Mouse (Mus musculus) heart, embryonic 15.5 days (tissue): ENCODE data around the gene S100a16. TPM values are rescaled to one million over a fixed set of nuclear protein-coding genes. Genes with fewer than 3 reads are reported as not detected.

Experiments used
- ATAC-seq: fragments of 200-750 bp; cut with Nextera tagmentation; replicated peaks from 2 replicates; pipeline ENCODE4 v1.8.0; 2017; ENCODE audit warnings: low read depth, moderate TSS enrichment; ENCODE audit not compliant: insufficient number of reproducible peaks, insufficient read depth, low FRiP score
- H3K27ac ChIP-seq: fragments of 300-500 bp; sonication (generic); 2 replicates; pipeline ENCODE4 v1.5.1; 2015; ENCODE audit warnings: mild to moderate bottlenecking, inconsistent platforms
- H3K27me3 ChIP-seq: fragments of 300-500 bp; sonication (generic); 2 replicates; pipeline ENCODE4 v1.6.1; 2015; ENCODE audit warnings: inconsistent platforms
- H3K36me3 ChIP-seq: fragments of 300-500 bp; sonication (generic); 2 replicates; pipeline ENCODE4 v1.6.1; 2015; ENCODE audit warnings: mild to moderate bottlenecking, inconsistent platforms
- H3K4me1 ChIP-seq: fragments of 300-500 bp; sonication (generic); replicated peaks from 2 replicates; pipeline ENCODE4 v1.6.1; 2015; ENCODE audit warnings: inconsistent platforms
- H3K4me2 ChIP-seq: fragments of 300-500 bp; sonication (generic); 2 replicates; pipeline ENCODE4 v1.6.1; 2015; ENCODE audit warnings: inconsistent platforms, mild to moderate bottlenecking, moderate library complexity
- H3K4me3 ChIP-seq: fragments of 300-500 bp; sonication (generic); 2 replicates; pipeline ENCODE4 v1.5.1; 2015; ENCODE audit warnings: mild to moderate bottlenecking, inconsistent platforms
- H3K9ac ChIP-seq: fragments of 300-500 bp; sonication (generic); 2 replicates; pipeline ENCODE4 v1.6.1; 2015; ENCODE audit warnings: mild to moderate bottlenecking, inconsistent platforms
- H3K9me3 ChIP-seq: fragments of 300-500 bp; sonication (generic); replicated peaks from 2 replicates; pipeline ENCODE4 v1.6.1; 2016; ENCODE audit warnings: inconsistent platforms
- WGBS: fragments of 180-500 bp; shearing (Covaris S2); methylation state at CpG from one replicate; pipeline ENCODE4 v1.1.7; 2015; ENCODE audit warnings: mixed read lengths; 5-methylcytosine and 5-hydroxymethylcytosine counted together
- polyA plus RNA-seq: library from polyadenylated mRNA; unstranded; fragments of >200 nt; fragmentation: Nextera tagmentation; extraction: Ambion mirVana; gene quantifications from 2 replicates; pipeline ENCODE4 v1.2.1, GENCODE M21; 2015

The S100a16 gene
- polyA plus RNA-seq: 89.3 and 103 TPM in 2 replicates

GRCm38 (mm10) chr3:90537141-90537904, at the start of gene S100a16:
Gene S100a16 (plus strand): TSS chr3:90537254.
- WGBS: 44% methylated on average over 10 of the region's 10 CpGs
- peaks cover 9% of the 10 kb centered on the region for H3K4me1 ChIP-seq
- no peaks in the 10 kb centered on the region for H3K9me3 ChIP-seq
- H3K36me3 ChIP-seq: no peaks in the 10 kb centered on the region
- no peaks in the 10 kb centered on the region for H3K27me3 ChIP-seq
- peak within 1 kb of the TSS; percentile 29 for H3K9ac ChIP-seq
- peak within 1 kb of the TSS; percentile 54 for H3K27ac ChIP-seq
- peak within 1 kb of the TSS; percentile 45 for H3K4me2 ChIP-seq
- peak; percentile 63; the same call in 1 of the 2 replicates for ATAC-seq
- H3K4me3 ChIP-seq: peak within 1 kb of the TSS; percentile 35

- H3K4me2 ChIP-seq: no peak overlapping the region
- H3K9ac ChIP-seq: no peak overlapping the region
- H3K36me3 ChIP-seq: peaks cover 54% of the 10 kb centered on the region
Observed at GRCm38 (mm10) chr3:90488576-90488975, 48.5 kb upstream of the S100a16 start.

DNA sequence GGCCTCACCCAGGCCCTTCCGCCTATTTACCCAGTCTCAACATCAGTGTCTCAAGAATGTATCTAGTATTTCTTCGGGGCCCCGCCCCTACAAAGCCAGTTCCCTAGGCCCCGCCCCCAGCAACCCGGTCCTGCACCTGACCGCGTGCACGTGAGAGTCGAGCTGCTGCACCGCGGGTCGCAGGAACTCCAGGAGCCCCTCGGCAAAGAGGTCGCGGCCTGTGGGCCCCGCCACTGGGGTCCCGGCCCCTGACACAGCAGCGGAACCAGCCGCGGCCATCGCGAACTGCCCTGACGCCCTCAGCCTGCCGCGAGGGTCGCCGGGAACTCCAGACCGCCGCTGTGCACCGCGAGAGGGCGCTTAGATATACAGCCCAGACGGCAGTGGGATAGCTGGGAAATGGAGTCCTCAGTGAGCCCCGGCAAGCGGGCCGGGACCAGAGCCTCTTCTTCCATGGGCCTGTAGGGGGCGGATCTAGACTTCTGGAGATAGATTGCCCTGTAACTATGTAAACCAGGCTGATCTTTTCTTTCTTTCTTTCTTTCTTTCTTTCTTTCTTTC, 46.3 kb upstream of the S100a16 start, which contains the start of gene Snapin:
Snapin (minus strand) TSS at position 338 of the 561 bp plus-strand sequence.
- H3K9ac ChIP-seq: peak within 1 kb of the TSS; percentile 87
- no peaks in the 10 kb centered on the region for H3K9me3 ChIP-seq
- H3K4me1 ChIP-seq: peaks cover 6% of the 10 kb centered on the region
- ATAC-seq: peak; percentile 97
- peaks cover 34% of the 10 kb centered on the region for H3K36me3 ChIP-seq
- H3K4me3 ChIP-seq: peak within 1 kb of the TSS; percentile 94
- WGBS: under 1% methylated on average over 37 of the region's 37 CpGs
- H3K4me2 ChIP-seq: peak within 1 kb of the TSS; percentile 66
- H3K27ac ChIP-seq: peak within 1 kb of the TSS; percentile 85
- H3K27me3 ChIP-seq: no peaks in the 10 kb centered on the region

More at GRCm38 (mm10) chr3:90488576-90488975, 48.5 kb upstream of the S100a16 start:
- Histone ChIP-seq H3K4me1 (peaks cover 6% of the 10 kb centered on the region), H3K27ac (no peak overlapping the region), H3K27me3 (no peaks in the 10 kb centered on the region), H3K9me3 (no peaks in the 10 kb centered on the region), H3K4me3 (no peak overlapping the region)
- ATAC-seq: no peak
- 85% methylated on average over 6 of the region's 6 CpGs for WGBS

DNA sequence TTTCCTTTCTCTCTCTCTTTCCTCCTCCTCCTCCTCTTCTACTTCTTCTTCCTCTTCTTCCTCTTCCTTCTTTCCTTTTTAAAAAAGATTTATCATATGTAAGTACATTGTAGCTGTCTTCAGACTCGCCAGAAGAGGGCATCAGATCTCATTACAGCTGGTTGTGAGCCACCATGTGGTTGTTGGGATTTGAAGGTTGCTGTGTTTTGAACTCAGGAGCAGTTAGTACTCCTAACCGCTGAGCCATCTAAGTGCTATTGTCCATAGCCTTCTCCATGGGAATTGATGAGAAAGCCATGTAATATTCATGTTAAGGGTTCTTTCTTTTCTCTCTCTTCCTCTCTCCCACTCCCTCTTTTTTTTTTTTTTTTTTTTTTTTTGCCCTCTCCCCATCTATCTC, 45.7 kb upstream of the S100a16 start:
- Histone ChIP-seq H3K4me1 (peaks cover 6% of the 10 kb centered on the region), H3K27ac (no peak overlapping the region), H3K36me3 (peaks cover 32% of the 10 kb centered on the region), H3K9ac (no peak overlapping the region), H3K4me2 (no peak overlapping the region), H3K4me3 (no peak overlapping the region), H3K9me3 (no peaks in the 10 kb centered on the region), H3K27me3 (no peaks in the 10 kb centered on the region)
- no peak for ATAC-seq
- WGBS: 35% methylated on average over 2 of the region's 2 CpGs

GRCm38 (mm10) chr3:90493831-90494540, 43.1 kb upstream of the S100a16 start:
- peaks cover 34% of the 10 kb centered on the region for H3K36me3 ChIP-seq
- H3K4me1 ChIP-seq: peaks cover 6% of the 10 kb centered on the region
- 67% methylated on average over 4 of the region's 4 CpGs for WGBS
- H3K27me3 ChIP-seq: no peaks in the 10 kb centered on the region
- H3K4me3 ChIP-seq: no peak overlapping the region
- no peak overlapping the region for H3K9ac ChIP-seq
- no peaks in the 10 kb centered on the region for H3K9me3 ChIP-seq
- no peak overlapping the region for H3K27ac ChIP-seq
- no peak for ATAC-seq
- H3K4me2 ChIP-seq: no peak overlapping the region

GRCm38 (mm10) chr3:90495850-90496525, 41.1 kb upstream of the S100a16 start:
- Histone ChIP-seq H3K27me3 (no peaks in the 10 kb centered on the region), H3K36me3 (peaks cover 43% of the 10 kb centered on the region), H3K9ac (no peak overlapping the region), H3K4me3 (no peak overlapping the region), H3K4me1 (no peaks in the 10 kb centered on the region), H3K9me3 (no peaks in the 10 kb centered on the region), H3K4me2 (no peak overlapping the region), H3K27ac (no peak overlapping the region)
- no peak for ATAC-seq
- 86% methylated on average over 7 of the region's 7 CpGs for whole genome bisulfite sequencing

DNA sequence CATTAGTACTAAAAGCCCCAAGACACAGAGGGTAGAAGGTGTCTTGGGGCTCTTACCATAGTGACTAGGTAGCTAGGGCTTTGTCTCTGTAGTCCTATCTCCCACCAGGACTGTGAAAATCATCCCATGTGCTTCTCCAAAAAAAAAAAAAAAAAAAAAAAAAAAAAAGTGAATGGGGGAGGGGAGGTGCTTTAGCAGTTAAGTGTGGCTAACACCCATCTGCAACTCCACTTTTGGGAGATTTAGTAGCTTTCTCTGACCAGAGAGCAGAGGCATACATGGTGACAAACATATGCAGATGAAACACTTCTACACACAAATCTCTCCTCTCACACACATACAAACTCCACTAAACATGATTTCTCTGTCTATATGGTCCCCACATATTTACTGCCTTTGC, 39.5 kb upstream of the S100a16 start:
- no peak overlapping the region for H3K27ac ChIP-seq
- no peaks in the 10 kb centered on the region for H3K9me3 ChIP-seq
- no peak for ATAC-seq
- no peak overlapping the region for H3K9ac ChIP-seq
- no peaks in the 10 kb centered on the region for H3K4me1 ChIP-seq
- no peaks in the 10 kb centered on the region for H3K27me3 ChIP-seq
- H3K4me2 ChIP-seq: no peak overlapping the region
- H3K4me3 ChIP-seq: no peak overlapping the region
- peaks cover 59% of the 10 kb centered on the region for H3K36me3 ChIP-seq

GRCm38 (mm10) chr3:90503444-90503843, 33.6 kb upstream of the S100a16 start:
- Histone ChIP-seq H3K9me3 (no peaks in the 10 kb centered on the region), H3K4me1 (peaks cover 16% of the 10 kb centered on the region), H3K9ac (no peak overlapping the region), H3K27me3 (no peaks in the 10 kb centered on the region), H3K4me2 (no peak overlapping the region), H3K27ac (no peak overlapping the region), H3K36me3 (peaks cover 86% of the 10 kb centered on the region), H3K4me3 (no peak overlapping the region)
- WGBS: 83% methylated on average over 4 of the region's 4 CpGs
- ATAC-seq: no peak

GRCm38 (mm10) chr3:90505216-90505615, 31.8 kb upstream of the S100a16 start:
- peaks cover 71% of the 10 kb centered on the region for H3K36me3 ChIP-seq
- no peak for ATAC-seq
- no peak overlapping the region for H3K27ac ChIP-seq
- H3K4me3 ChIP-seq: no peak overlapping the region
- no peaks in the 10 kb centered on the region for H3K9me3 ChIP-seq
- H3K27me3 ChIP-seq: no peaks in the 10 kb centered on the region
- H3K4me2 ChIP-seq: no peak overlapping the region
- peaks cover 16% of the 10 kb centered on the region for H3K4me1 ChIP-seq
- H3K9ac ChIP-seq: no peak overlapping the region
- WGBS: 90% methylated on average over 5 of the region's 5 CpGs

- peaks cover 16% of the 10 kb centered on the region for H3K4me1 ChIP-seq
- ATAC-seq: no peak
- no peak overlapping the region for H3K9ac ChIP-seq
- H3K4me2 ChIP-seq: no peak overlapping the region
- H3K36me3 ChIP-seq: peaks cover 63% of the 10 kb centered on the region
- H3K27ac ChIP-seq: no peak overlapping the region
- WGBS: 59% methylated on average over 3 of the region's 3 CpGs
- H3K27me3 ChIP-seq: no peaks in the 10 kb centered on the region
- no peak overlapping the region for H3K4me3 ChIP-seq
- no peaks in the 10 kb centered on the region for H3K9me3 ChIP-seq
Observed at GRCm38 (mm10) chr3:90506362-90506761, 30.7 kb upstream of the S100a16 start.
